Mouse (Mus musculus) intestine, embryonic 15.5 days (tissue): ENCODE measurements at regions not wholly inside any gene's neighbourhood (a gene's known extent, or its start where the extent isn't known, plus 50 kb on each side); places are given as distances from the start of the nearest gene placed in this dataset.
A peak's percentile ranks its signal among the peaks of the same experiment; 100 is the strongest.

ENCODE experiments used
- ATAC-seq: fragments of 200-750 bp; cut with Nextera tagmentation; 2 replicates; pipeline ENCODE4 v1.8.0; 2017; ENCODE audit warnings: moderate TSS enrichment, moderate library complexity
- H3K27ac ChIP-seq: fragments of 300-500 bp; sonication (generic); 2 replicates; pipeline ENCODE4 v1.5.1; 2015; ENCODE audit warnings: mild to moderate bottlenecking, inconsistent platforms
- H3K27me3 ChIP-seq: fragments of 300-500 bp; sonication (generic); replicated peaks from 2 replicates; pipeline ENCODE4 v1.6.1; 2015; ENCODE audit warnings: inconsistent platforms
- H3K36me3 ChIP-seq: fragments of 300-500 bp; sonication (generic); 2 replicates; pipeline ENCODE4 v1.6.1; 2015; ENCODE audit warnings: inconsistent platforms
- H3K4me1 ChIP-seq: fragments of 300-500 bp; sonication (generic); replicated peaks from 2 replicates; pipeline ENCODE4 v1.6.1; 2015; ENCODE audit warnings: inconsistent platforms
- H3K4me2 ChIP-seq: fragments of 300-500 bp; sonication (generic); replicated peaks from 2 replicates; pipeline ENCODE4 v1.6.1; 2015; ENCODE audit warnings: mild to moderate bottlenecking, inconsistent platforms
- H3K4me3 ChIP-seq: fragments of 300-500 bp; sonication (generic); replicated peaks from 2 replicates; pipeline ENCODE4 v1.5.1; 2015; ENCODE audit warnings: inconsistent platforms
- H3K9ac ChIP-seq: fragments of 300-500 bp; sonication (generic); 2 replicates; pipeline ENCODE4 v1.6.1; 2015; ENCODE audit warnings: inconsistent platforms
- H3K9me3 ChIP-seq: fragments of 300-500 bp; sonication (generic); 2 replicates; pipeline ENCODE4 v1.6.1; 2016; ENCODE audit warnings: inconsistent platforms
- WGBS: fragments of 180-500 bp; shearing (Covaris S2); methylation state at CpG from one replicate; pipeline ENCODE4 v1.1.7; 2015; 5-methylcytosine and 5-hydroxymethylcytosine counted together

DNA sequence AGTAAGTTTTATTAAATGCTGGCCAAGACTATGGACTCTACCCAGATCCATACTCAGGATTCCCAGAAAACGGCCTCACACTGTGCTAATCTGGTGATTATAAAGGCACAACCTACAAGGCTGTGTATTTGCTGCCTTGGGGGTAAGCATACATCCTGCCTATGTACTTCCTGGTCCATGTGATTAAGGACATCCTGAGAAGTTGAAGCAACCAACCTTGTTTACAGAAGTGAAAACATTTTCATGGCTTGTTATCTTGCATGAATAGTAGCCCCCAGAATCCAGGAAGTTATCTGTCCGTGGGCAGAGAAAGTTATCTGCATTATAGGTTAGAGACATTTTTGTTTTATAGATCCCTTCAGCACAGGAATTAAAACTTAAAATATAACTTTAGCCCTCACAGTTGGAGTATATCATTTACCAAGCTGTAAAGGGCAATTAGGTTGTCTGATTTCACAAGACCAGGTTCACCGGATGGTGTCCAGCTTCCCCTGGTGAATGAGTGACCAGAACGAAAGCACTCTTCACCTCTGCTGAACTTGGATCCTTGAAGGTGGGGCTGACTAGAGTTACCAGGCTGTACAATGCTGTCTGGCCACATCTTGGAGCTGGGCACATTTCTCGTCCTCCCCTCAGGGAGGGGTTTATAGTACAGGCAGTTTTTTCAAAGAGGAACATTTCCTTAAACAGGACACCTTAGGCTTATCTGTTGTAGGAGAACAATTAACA is 90.1 kb upstream of the Tbl1xr1 start:
- Histone ChIP-seq H3K4me3 (no peak overlapping the region), H3K4me1 (no peaks in the 10 kb centered on the region; the same call in 1 of the 2 replicates), H3K27ac (peak overlapping the region; percentile 5; the same call in 1 of the 2 replicates), H3K9me3 (no peaks in the 10 kb centered on the region), H3K9ac (no peak overlapping the region), H3K4me2 (no peak overlapping the region), H3K27me3 (no peaks in the 10 kb centered on the region), H3K36me3 (no peaks in the 10 kb centered on the region)
- peak; percentile 90 for ATAC-seq
- WGBS = 56% methylated on average over 5 of the region's 5 CpGs

DNA sequence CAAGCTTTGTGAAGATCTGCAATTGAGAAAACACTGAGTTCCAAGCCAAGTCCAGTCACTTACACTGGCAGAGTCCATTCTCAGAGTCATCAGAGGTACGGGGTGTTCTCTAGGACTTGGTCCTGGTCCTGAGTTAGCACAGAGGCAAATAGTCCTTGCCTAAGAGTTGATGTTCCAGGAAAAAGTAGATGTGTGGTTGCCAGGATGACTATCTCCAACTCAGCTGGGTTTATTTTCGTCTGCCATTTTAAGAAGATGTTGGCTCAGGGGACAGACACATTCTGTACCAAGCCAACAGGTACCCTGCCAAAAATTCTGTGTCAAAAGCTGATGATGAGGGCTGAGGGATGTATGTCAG is 89.6 kb upstream of the Tbl1xr1 start:
- H3K27me3 ChIP-seq = no peaks in the 10 kb centered on the region
- H3K9ac ChIP-seq = no peak overlapping the region
- H3K27ac ChIP-seq = no peak overlapping the region
- H3K4me1 ChIP-seq = no peaks in the 10 kb centered on the region; the same call in 1 of the 2 replicates
- ATAC-seq = peak; percentile 37
- no peaks in the 10 kb centered on the region for H3K36me3 ChIP-seq
- H3K4me2 ChIP-seq = no peak overlapping the region
- 92% methylated on average over 2 of the region's 2 CpGs for WGBS
- no peak overlapping the region for H3K4me3 ChIP-seq
- H3K9me3 ChIP-seq = no peaks in the 10 kb centered on the region

DNA sequence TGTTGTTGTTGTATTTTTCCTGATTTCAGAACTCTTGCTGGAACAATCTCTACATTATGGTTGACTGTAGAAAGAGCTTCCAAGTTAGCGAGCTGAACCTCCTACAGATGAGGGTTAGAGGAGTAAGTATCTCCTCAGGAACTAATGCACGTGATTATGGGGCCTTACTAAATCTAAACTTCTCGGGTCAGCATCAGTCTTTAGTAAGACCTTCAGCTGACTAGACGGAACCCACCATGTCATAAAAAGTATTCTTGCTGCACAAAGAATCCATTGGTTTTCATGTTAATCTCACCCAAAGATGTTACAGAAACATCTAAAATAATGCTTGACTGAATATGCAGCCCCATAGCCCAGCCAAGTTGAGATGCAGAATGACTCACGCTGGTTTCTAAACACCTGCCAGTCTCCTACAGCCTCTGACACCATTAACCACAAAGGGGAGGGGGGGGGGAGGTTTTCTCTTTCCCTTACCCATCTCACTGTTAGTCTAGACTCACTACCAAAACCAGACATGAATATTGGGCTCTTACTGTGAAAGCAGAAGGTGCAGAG is 88.9 kb upstream of the Tbl1xr1 start:
- Histone ChIP-seq H3K9me3 (no peaks in the 10 kb centered on the region), H3K36me3 (no peaks in the 10 kb centered on the region), H3K27me3 (no peaks in the 10 kb centered on the region), H3K27ac (no peak overlapping the region), H3K4me2 (no peak overlapping the region), H3K9ac (no peak overlapping the region), H3K4me3 (no peak overlapping the region), H3K4me1 (no peaks in the 10 kb centered on the region; the same call in 1 of the 2 replicates)
- WGBS = 83% methylated on average over 5 of the region's 5 CpGs
- ATAC-seq = no peak

DNA sequence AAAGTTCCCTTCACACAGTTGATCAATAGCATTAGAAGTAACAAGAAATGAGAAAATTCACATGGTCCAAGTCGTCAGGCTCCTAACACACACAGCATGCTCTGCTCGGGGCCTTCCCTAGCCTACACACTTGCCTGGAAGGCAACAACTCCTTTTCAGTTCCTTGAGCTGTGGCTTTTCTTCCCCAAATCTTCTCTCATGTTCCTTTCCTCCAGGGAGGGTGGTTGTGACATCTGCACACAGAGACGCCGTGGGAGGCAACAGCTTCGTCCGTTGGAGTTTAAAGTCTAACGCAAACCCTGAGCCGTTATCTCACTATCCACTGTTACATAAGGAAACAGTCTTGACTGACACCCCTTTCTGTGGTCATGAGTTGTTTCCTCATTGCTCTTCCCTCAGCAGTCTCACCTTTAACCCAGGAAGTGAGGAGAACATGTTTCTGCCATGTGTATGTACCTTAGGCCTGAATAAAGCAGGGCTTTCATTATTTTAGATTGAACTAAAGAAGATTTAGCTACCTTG is 88.4 kb upstream of the Tbl1xr1 start:
- Histone ChIP-seq H3K4me1 (no peaks in the 10 kb centered on the region; the same call in 1 of the 2 replicates), H3K9me3 (no peaks in the 10 kb centered on the region), H3K4me3 (no peak overlapping the region), H3K36me3 (no peaks in the 10 kb centered on the region), H3K4me2 (no peak overlapping the region), H3K27ac (no peak overlapping the region), H3K27me3 (no peaks in the 10 kb centered on the region), H3K9ac (no peak overlapping the region)
- ATAC-seq = peak; percentile 81
- WGBS = 56% methylated on average over 8 of the region's 8 CpGs

DNA sequence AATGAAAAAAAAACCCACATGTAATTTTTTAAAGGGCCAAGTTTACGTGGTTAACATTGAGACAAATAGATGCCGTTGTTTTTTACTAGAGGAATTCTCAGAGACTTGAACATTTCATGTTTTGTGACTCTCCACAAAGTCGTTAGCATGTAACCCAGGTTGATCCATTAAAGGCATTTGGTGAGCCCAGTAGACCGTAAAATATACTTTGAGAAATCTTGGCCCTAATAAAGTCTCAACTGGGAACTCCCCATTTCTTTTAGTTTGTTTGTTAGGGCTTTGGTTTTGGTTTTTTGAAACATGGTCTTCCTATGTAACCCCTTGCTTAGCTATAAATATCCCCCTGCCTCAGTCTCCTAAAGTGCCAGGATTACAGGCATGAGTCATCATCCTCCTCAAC is 85.9 kb upstream of the Tbl1xr1 start:
- H3K4me2 ChIP-seq = no peak overlapping the region
- WGBS = 85% methylated on average over 4 of the region's 4 CpGs
- no peaks in the 10 kb centered on the region for H3K36me3 ChIP-seq
- no peak overlapping the region for H3K4me3 ChIP-seq
- no peak for ATAC-seq
- H3K4me1 ChIP-seq = no peaks in the 10 kb centered on the region; the same call in 1 of the 2 replicates
- H3K27ac ChIP-seq = no peak overlapping the region
- H3K9me3 ChIP-seq = no peaks in the 10 kb centered on the region
- no peaks in the 10 kb centered on the region for H3K27me3 ChIP-seq
- no peak overlapping the region for H3K9ac ChIP-seq

DNA sequence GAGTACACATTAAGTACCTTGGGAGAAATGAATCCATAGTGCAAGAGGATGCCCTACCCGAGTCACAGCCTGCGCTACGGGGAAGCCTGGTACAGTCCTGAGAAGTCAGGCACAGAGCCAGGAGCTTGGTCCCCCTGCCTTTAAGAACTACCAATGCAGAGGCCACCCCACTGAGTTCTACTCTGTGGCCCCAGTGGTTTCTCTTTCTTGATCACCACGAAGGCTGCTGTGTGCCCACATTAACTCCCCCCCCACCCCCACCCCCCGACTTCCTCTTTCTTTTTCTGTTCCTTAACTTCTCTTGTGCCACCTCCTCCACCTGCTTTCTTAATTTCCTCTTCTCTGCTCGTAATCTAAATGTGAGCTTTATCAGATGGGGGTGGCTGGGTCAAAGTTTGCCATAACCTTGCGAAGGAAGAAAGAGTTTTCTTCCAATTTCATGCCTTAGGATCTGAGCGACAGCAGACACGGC is 84.7 kb upstream of the Tbl1xr1 start:
- H3K4me1 ChIP-seq = no peaks in the 10 kb centered on the region
- no peaks in the 10 kb centered on the region for H3K9me3 ChIP-seq
- H3K4me2 ChIP-seq = no peak overlapping the region
- 63% methylated on average over 9 of the region's 9 CpGs for WGBS
- no peaks in the 10 kb centered on the region for H3K36me3 ChIP-seq
- H3K27me3 ChIP-seq = no peaks in the 10 kb centered on the region
- H3K27ac ChIP-seq = no peak overlapping the region; the same call in 1 of the 2 replicates
- no peak overlapping the region for H3K9ac ChIP-seq
- no peak overlapping the region for H3K4me3 ChIP-seq
- ATAC-seq = peak; percentile 23; the same call in 1 of the 2 replicates

DNA sequence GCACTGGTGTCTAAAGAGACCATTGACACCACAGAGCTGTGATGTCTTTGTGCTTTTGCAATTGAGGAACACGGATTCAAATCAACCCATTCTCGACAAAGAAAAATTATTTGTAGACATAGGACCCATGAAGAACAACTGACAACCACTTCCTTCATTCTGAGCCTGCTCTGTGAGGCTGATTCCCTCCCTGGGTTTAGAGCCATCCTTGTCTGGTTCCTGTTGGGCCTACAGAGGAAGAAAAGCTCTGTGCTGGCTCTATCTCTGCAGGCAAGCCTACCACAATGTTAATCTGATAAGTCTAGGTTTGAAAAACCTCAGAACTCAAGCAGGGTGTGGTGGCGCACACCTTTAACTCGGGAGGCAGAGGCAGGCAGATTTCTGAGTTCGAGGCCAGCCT is 84.2 kb upstream of the Tbl1xr1 start:
- Histone ChIP-seq H3K36me3 (no peaks in the 10 kb centered on the region), H3K27ac (no peak overlapping the region), H3K4me3 (no peak overlapping the region), H3K27me3 (no peaks in the 10 kb centered on the region), H3K4me2 (no peak overlapping the region), H3K9me3 (no peaks in the 10 kb centered on the region), H3K4me1 (no peaks in the 10 kb centered on the region), H3K9ac (no peak overlapping the region)
- WGBS = 91% methylated on average over 5 of the region's 5 CpGs
- ATAC-seq = no peak

DNA sequence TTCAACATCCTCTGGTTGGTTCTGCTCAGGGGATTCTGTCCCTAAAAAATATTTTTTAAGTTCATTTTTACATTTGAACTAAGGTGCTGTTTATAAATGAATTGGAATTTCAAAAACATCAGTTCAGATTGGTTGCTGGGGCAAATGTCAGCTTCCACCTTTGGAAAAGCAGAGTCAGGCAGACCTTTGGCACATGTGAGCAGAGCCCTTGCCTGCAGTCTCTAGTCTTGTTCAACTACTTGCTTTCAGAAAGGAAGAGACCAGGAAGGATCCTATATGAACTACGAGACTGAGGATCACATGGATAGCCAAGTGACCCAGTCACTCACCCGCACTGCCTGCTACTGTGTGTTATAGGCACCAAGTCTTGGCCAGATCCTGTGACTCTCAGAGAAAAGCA is 82.5 kb upstream of the Tbl1xr1 start:
- Histone ChIP-seq H3K27ac (no peak overlapping the region), H3K4me2 (no peak overlapping the region), H3K36me3 (no peaks in the 10 kb centered on the region), H3K9me3 (no peaks in the 10 kb centered on the region), H3K4me1 (no peaks in the 10 kb centered on the region), H3K4me3 (no peak overlapping the region), H3K9ac (no peak overlapping the region), H3K27me3 (no peaks in the 10 kb centered on the region)
- ATAC-seq = no peak
- 88% methylated on average over 2 of the region's 2 CpGs for WGBS

DNA sequence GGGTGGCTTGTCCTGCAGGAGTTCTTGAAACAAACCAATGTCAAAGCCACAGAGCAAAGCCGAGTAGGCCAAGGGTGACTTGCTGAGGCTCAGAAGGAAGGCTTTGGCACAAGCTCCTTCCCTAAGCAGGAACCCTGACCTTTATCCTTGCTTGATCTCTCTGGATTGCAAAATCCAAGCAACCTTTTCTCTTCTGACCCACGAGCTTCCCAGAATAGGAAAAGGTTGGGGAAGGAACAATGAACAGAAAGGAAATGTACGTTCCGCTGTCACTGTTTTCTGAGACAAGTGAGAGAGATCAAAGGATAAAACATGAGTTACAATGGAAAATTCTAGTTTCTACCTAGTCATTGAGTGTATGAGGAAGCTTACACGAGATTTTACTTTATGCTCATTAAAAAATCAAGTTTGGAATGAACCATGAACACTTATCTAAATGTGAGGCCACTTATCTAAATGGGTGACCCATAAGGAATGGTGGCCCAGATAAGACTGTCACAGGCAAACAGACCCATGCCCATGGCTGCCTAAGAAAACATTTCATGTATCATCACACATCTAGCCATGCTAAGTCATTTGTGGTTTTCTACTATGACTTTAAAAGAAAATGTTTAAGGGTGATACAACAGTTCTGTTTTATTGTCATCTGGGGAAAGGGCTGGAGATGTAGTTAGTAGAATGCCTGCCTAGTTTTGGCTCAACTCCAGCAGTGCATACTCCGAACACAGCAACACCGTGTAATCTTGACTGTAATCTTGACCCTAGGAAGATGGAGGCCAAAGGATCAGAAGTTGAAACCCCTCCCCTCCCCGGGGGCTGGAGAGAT is 80.7 kb upstream of the Tbl1xr1 start:
- Histone ChIP-seq H3K4me1 (no peaks in the 10 kb centered on the region), H3K27ac (no peak overlapping the region), H3K27me3 (no peaks in the 10 kb centered on the region), H3K4me3 (no peak overlapping the region), H3K9me3 (no peaks in the 10 kb centered on the region), H3K36me3 (no peaks in the 10 kb centered on the region), H3K9ac (no peak overlapping the region), H3K4me2 (no peak overlapping the region)
- WGBS = 58% methylated on average over 8 of the region's 8 CpGs
- ATAC-seq = peak; percentile 72

DNA sequence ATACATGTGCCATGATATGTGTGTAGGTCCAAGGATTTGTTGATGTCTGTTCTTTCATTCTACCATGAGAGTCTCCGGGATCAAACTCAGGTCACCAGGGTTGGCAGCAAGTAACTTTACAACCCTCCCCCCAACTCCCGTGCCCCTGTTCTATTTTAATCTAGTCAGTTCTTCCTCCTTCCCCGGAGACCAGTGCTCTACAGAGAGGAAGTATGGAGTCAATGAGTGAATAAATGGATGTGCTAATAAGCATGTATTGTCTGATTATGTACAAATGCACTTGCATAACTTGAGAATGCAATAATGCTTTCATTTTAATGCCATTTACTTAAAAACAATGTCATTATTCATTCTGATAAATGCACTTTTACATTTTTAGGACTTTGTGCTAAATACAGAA is 79.1 kb upstream of the Tbl1xr1 start:
- Histone ChIP-seq H3K4me3 (no peak overlapping the region), H3K4me2 (no peak overlapping the region), H3K9ac (no peak overlapping the region), H3K36me3 (no peaks in the 10 kb centered on the region), H3K9me3 (no peaks in the 10 kb centered on the region), H3K4me1 (no peaks in the 10 kb centered on the region), H3K27ac (no peak overlapping the region), H3K27me3 (no peaks in the 10 kb centered on the region)
- ATAC-seq = no peak
- 68% methylated on average over 3 of the region's 3 CpGs for WGBS

DNA sequence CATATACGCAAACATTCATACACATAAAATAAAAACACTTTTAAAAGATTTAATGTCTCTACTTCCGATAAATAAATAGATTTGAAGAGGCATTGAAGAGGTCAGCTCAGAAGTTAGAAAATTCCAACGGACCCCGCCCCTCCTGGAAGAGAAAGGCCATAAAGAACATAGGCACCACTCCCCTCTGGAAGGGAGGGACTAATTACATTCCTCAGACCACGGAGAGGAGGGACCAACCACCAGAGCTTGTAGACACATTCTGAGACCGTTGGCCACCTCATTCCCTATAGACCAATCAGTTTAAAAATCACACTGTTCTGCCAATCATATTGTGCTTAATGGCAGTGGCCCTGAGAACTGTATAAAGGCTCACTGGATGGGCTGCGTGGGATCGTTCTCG is 71.0 kb upstream of the Tbl1xr1 start:
- ATAC-seq = peak; percentile 37; the same call in 1 of the 2 replicates
- no peaks in the 10 kb centered on the region for H3K4me1 ChIP-seq
- no peaks in the 10 kb centered on the region for H3K27me3 ChIP-seq
- 75% methylated on average over 9 of the region's 9 CpGs for WGBS
- H3K9ac ChIP-seq = no peak overlapping the region
- H3K27ac ChIP-seq = no peak overlapping the region
- H3K36me3 ChIP-seq = no peaks in the 10 kb centered on the region
- no peak overlapping the region for H3K4me3 ChIP-seq
- H3K9me3 ChIP-seq = no peaks in the 10 kb centered on the region
- H3K4me2 ChIP-seq = no peak overlapping the region

DNA sequence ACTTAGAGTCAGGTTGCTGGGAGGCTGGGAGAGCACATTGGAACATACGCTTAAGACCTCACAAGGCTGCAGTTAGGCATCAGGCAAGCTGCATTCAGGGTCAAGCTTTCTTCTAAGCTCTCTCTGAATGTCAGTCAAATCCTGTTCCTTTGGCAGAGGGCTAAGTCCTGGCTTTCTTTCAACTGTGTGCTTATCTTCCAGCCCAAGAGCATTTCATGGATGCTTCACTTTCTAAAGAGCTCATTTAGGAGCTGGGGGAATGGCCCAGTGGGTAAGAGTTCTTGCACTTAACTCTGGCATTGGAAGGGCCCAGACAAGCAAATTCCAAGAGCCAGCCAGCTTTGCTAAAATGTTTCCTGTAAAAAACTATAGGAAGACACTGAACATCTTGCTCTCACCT is 70.3 kb upstream of the Tbl1xr1 start:
- no peak for ATAC-seq
- no peak overlapping the region for H3K4me2 ChIP-seq
- H3K4me1 ChIP-seq = no peaks in the 10 kb centered on the region
- no peak overlapping the region for H3K27ac ChIP-seq
- no peak overlapping the region for H3K9ac ChIP-seq
- 94% methylated on average over 1 of the region's 1 CpGs for WGBS
- no peaks in the 10 kb centered on the region for H3K27me3 ChIP-seq
- no peaks in the 10 kb centered on the region for H3K36me3 ChIP-seq
- H3K4me3 ChIP-seq = no peak overlapping the region
- H3K9me3 ChIP-seq = no peaks in the 10 kb centered on the region
